Mouse (Mus musculus): ENCODE data around the gene Cadm3.

DNA sequence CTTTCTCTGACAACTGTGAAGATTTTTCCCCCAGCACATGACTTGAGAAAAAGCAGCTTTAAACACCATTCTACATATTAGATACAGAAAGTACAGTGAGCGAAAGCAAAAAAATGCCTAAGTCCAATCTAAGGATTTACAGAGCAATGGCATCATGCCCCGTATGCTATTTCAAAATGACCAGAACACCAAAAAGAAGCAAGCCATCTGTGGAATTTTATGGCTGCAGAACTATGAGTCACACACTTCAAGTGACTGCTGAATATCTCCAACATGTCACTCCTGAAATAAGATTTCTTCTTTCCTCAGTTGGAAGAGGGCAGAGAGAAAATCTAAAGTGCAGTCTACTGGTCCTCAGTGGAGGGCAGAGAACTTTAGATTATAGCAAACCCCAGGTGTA is 4.1 kb downstream of the Cadm3 start:
- TF ChIP-seq CTCF (IDR thresholded peaks at IDR 0.05; ENCODE audit: borderline replicate concordance, extremely low read depth, insufficient read depth, insufficient read length): no peak
- TF ChIP-seq POLR2A (IDR thresholded peaks at IDR 0.05; ENCODE audit: borderline replicate concordance, extremely low read depth, insufficient read depth, insufficient read length, poor library complexity, severe bottlenecking): no peak

Data from brain, embryonic 14.5 days (tissue).